Mouse (Mus musculus) lung, postnatal 0 days (tissue): Measurements from ENCODE around the gene Srp68. TPM values are rescaled to one million over a fixed set of nuclear protein-coding genes. Genes with fewer than 3 reads are reported as not detected.

Experiments used
- ATAC-seq: fragments of 200-750 bp; cut with Nextera tagmentation; 2 replicates; pipeline ENCODE4 v1.8.0; 2017; ENCODE audit warnings: moderate library complexity
- DNase-seq: peaks from one replicate; pipeline ENCODE4 v3.0.0-alpha.2; 2016; ENCODE audit warnings: low spot score
- H3K27ac ChIP-seq: fragments of 300-500 bp; sonication (generic); 2 replicates; pipeline ENCODE4 v1.5.1; 2014; ENCODE audit warnings: antibody characterized with exemption, mild to moderate bottlenecking, low read length, mixed read lengths
- H3K27me3 ChIP-seq: fragments of 300-500 bp; sonication (generic); replicated peaks from 2 replicates; pipeline ENCODE4 v1.6.1; 2014; ENCODE audit warnings: low read length, mixed read lengths; ENCODE audit not compliant: insufficient read depth
- H3K36me3 ChIP-seq: fragments of 300-500 bp; sonication (generic); 2 replicates; pipeline ENCODE4 v1.6.1; 2014; ENCODE audit warnings: low read length, mixed read lengths; ENCODE audit not compliant: insufficient read depth
- H3K4me1 ChIP-seq: fragments of 300-500 bp; sonication (generic); 2 replicates; pipeline ENCODE4 v1.6.1; 2014; ENCODE audit warnings: antibody characterized with exemption, low read depth, low read length, mixed read lengths; ENCODE audit not compliant: insufficient read depth
- H3K4me2 ChIP-seq: fragments of 300-500 bp; sonication (generic); replicated peaks from 2 replicates; pipeline ENCODE4 v1.6.1; 2014; ENCODE audit warnings: low read depth, mild to moderate bottlenecking, low read length, moderate library complexity, mixed read lengths
- H3K4me3 ChIP-seq: fragments of 300-500 bp; sonication (generic); 2 replicates; pipeline ENCODE4 v1.5.1; 2014; ENCODE audit warnings: low read depth, low read length
- H3K9ac ChIP-seq: fragments of 300-500 bp; sonication (generic); replicated peaks from 2 replicates; pipeline ENCODE4 v1.6.1; 2014; ENCODE audit warnings: low read depth, mild to moderate bottlenecking
- H3K9me3 ChIP-seq: fragments of 300-500 bp; sonication (generic); 2 replicates; pipeline ENCODE4 v1.6.1; 2016; ENCODE audit warnings: low read length, mixed read lengths
- CTCF ChIP-seq: IDR thresholded peaks from 2 replicates; pipeline ENCODE4 v1.5.1; 2016; ENCODE audit warnings: antibody characterized with exemption, mild to moderate bottlenecking
- EP300 ChIP-seq: IDR thresholded peaks from 2 replicates; pipeline ENCODE4 v1.6.1; 2016; ENCODE audit warnings: antibody characterized with exemption, mild to moderate bottlenecking, control low read depth
- WGBS: fragments of 180-500 bp; shearing (Covaris S2); extraction: QIAGEN DNeasy Blood & Tissue Kit; methylation state at CpG from one replicate; pipeline ENCODE4 v1.1.7; 2014; 5-methylcytosine and 5-hydroxymethylcytosine counted together
- polyA plus RNA-seq: library from polyadenylated mRNA; unstranded; fragments of >200 nt; fragmentation: Nextera tagmentation; extraction: Ambion mirVana; gene quantifications from 2 replicates; pipeline ENCODE4 v1.2.1, GENCODE M21; 2015

Srp68 gene
- polyA plus RNA-seq, 1 experiment from 2014 or later, result 43.0 TPM

DNA sequence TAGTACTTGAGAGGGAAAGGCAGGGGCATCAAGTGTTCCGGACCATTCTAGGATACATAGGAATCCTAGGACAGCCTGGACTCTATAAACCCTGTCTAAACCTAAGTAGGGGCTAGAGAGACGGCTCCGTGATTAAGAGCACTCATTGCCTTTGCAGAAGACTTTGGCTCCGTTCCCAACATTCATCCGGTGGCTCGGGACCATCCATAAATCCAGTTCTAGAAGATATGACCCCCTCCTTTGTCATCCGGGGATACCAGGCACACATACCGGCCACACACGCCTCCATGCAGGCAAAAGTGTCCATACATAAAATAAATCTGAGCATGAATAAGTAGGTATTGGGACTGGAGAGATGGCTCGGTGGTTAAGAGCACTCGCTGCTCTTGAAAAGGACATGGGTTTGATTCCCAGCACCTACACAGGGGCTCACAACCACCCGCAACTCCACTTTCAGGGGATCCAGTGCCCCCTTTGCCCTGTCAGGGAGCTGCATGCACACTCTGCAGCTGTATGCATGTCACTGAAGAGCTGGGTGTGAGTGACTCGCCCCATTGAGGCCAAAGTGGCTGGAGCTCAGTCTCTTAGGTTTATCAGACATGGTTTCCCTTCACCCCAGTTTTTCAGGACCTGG, 60.0 kb downstream of the Srp68 start:
- Histone ChIP-seq H3K9ac (no peak overlapping the region), H3K4me3 (no peak overlapping the region), H3K9me3 (no peaks in the 10 kb centered on the region), H3K4me1 (peaks cover under 1% of the 10 kb centered on the region; the same call in 1 of the 2 replicates), H3K36me3 (peaks cover 4% of the 10 kb centered on the region; the same call in 1 of the 2 replicates), H3K4me2 (no peak overlapping the region), H3K27ac (no peak overlapping the region), H3K27me3 (no peaks in the 10 kb centered on the region)
- TF ChIP-seq CTCF, result no peak
- no peak for TF ChIP-seq EP300
- DNase-seq, result no peak
- WGBS, result 69% methylated on average over 13 of the region's 13 CpGs
- no peak for ATAC-seq

DNA sequence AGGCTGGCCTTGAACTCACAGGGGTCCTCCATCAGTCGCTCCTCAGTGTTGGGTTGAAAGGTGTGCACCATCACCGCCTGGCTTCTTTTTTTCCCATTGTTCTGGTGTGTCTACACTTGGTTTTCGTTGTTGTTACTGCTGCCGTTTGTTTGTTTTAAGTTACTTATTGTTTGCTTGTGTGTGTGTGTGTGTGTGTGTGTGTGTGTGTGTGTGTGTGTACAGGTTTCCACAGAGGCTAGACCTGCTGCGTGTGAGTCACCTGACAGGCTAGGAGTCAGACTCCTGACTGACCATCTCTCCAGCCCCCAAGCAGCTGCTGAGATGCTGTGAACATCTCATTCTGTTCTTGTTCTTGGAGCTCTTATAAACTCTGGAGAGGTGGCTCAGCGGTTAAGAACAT, 61.2 kb downstream of the Srp68 start:
- DNase-seq, result no peak
- Histone ChIP-seq H3K4me2 (no peak overlapping the region), H3K27ac (no peak overlapping the region), H3K4me1 (no peaks in the 10 kb centered on the region), H3K27me3 (no peaks in the 10 kb centered on the region), H3K9ac (no peak overlapping the region), H3K4me3 (no peak overlapping the region), H3K36me3 (peaks cover 4% of the 10 kb centered on the region; the same call in 1 of the 2 replicates), H3K9me3 (no peaks in the 10 kb centered on the region)
- WGBS, result 90% methylated on average over 6 of the region's 6 CpGs
- no peak for ATAC-seq
- no peak for TF ChIP-seq CTCF
- no peak for TF ChIP-seq EP300

DNA sequence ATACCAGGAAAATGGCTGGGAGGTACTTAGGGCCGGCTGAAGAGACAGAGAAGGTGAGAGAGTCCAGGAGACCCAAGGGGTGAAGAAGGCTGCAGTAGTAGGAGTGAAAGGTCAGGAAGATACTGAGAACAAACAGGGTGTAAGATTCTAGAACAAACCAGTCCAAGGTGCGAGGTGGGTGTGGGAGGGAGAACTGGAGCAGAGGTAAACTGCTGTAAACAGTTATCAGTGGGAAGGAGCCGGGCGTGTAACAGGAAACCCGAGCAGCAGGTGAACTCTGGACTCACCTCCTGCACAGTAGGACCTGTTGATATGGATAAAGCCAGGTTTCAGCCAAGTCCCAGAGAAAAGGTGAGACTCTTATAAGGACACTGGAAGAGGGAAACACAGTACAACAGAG, 63.3 kb downstream of the Srp68 start:
- no peak for ATAC-seq
- H3K36me3 ChIP-seq, result peaks cover 4% of the 10 kb centered on the region; the same call in 1 of the 2 replicates
- H3K9ac ChIP-seq, result no peak overlapping the region
- H3K4me2 ChIP-seq, result no peak overlapping the region
- no peak overlapping the region for H3K27ac ChIP-seq
- no peaks in the 10 kb centered on the region for H3K4me1 ChIP-seq
- DNase-seq, result no peak
- 60% methylated on average over 5 of the region's 5 CpGs for WGBS
- no peaks in the 10 kb centered on the region for H3K27me3 ChIP-seq
- H3K9me3 ChIP-seq, result no peaks in the 10 kb centered on the region
- TF ChIP-seq EP300 (no peak), CTCF (no peak)
- no peak overlapping the region for H3K4me3 ChIP-seq

DNA sequence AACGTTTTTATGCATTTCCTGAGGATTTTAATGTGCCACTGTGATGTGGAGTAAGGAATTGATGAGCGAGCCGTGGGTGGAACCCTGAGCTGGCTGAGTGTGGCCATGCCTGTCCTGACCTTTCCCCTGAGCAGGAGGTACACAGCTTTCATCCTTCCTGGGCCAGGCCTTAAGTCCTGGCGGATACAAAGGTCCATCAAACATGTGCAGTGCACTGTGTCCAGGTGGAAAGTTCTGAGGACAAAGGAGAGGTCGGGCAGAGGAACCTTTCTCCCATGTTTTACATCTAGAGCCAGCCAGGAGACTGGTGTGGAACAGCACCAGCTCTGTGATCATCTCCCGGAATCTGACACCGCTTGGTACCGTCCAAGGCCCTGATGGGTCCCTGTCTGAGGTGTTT, 64.8 kb downstream of the Srp68 start:
- H3K9ac ChIP-seq, result no peak overlapping the region
- no peak for DNase-seq
- peaks cover 4% of the 10 kb centered on the region; the same call in 1 of the 2 replicates for H3K36me3 ChIP-seq
- no peak overlapping the region for H3K27ac ChIP-seq
- no peak overlapping the region for H3K4me3 ChIP-seq
- H3K27me3 ChIP-seq, result no peaks in the 10 kb centered on the region
- TF ChIP-seq CTCF (no peak), EP300 (no peak)
- no peaks in the 10 kb centered on the region for H3K4me1 ChIP-seq
- 79% methylated on average over 8 of the region's 8 CpGs for WGBS
- no peak overlapping the region for H3K4me2 ChIP-seq
- no peak for ATAC-seq
- no peaks in the 10 kb centered on the region for H3K9me3 ChIP-seq

DNA sequence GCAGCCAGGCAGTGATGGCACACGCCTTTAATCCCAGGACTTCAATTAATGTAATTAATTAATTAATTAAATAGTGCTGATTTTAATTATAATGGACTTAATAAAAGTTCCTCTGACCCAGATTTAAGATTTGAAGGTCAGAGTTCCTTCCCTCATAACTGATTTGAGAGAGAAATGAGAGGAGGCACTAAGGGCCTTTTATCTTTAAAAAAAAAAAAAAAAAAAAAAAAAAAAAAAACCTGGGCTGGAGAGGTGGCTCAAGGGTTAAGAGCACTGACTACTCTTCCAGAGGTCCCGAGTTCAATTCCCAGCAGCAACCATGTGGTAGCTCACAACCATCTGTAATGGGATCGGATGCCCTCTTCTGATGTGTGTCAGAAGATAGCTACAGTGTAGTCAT, 65.4 kb downstream of the Srp68 start:
- no peak for ATAC-seq
- DNase-seq, result no peak
- TF ChIP-seq CTCF (no peak), EP300 (no peak)
- no peak overlapping the region for H3K27ac ChIP-seq
- H3K4me2 ChIP-seq, result no peak overlapping the region
- H3K27me3 ChIP-seq, result no peaks in the 10 kb centered on the region
- H3K4me1 ChIP-seq, result no peaks in the 10 kb centered on the region
- WGBS, result 85% methylated on average over 3 of the region's 3 CpGs
- H3K36me3 ChIP-seq, result peaks cover 4% of the 10 kb centered on the region; the same call in 1 of the 2 replicates
- H3K9me3 ChIP-seq, result no peaks in the 10 kb centered on the region
- H3K9ac ChIP-seq, result no peak overlapping the region
- no peak overlapping the region for H3K4me3 ChIP-seq

DNA sequence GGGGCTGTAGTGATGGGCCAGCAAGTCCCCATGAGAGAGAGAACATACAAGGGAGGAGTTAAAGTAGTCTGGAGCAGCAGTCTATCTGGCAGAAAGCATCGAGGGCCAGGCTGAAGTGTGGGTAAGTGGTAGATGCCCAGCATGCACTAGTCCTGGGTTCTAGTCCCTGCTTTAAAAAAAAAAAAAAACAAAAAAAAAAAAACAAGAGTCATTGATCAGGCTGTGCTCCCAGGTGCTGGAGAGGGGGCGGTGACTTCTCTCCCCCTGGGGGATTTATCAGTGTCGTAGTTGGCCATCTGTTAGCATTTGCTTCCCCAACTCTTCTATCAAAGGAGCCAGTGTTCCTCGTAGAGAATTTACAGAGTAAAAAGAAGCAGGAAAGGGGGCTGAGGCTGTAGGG, 67.3 kb downstream of the Srp68 start:
- no peaks in the 10 kb centered on the region for H3K4me1 ChIP-seq
- H3K9me3 ChIP-seq, result no peaks in the 10 kb centered on the region
- H3K9ac ChIP-seq, result no peak overlapping the region
- no peak for ATAC-seq
- H3K36me3 ChIP-seq, result peaks cover 4% of the 10 kb centered on the region; the same call in 1 of the 2 replicates
- no peak overlapping the region for H3K4me2 ChIP-seq
- no peak overlapping the region for H3K27ac ChIP-seq
- 79% methylated on average over 4 of the region's 4 CpGs for WGBS
- no peaks in the 10 kb centered on the region for H3K27me3 ChIP-seq
- no peak for DNase-seq
- no peak overlapping the region for H3K4me3 ChIP-seq
- TF ChIP-seq CTCF (no peak), EP300 (no peak)

DNA sequence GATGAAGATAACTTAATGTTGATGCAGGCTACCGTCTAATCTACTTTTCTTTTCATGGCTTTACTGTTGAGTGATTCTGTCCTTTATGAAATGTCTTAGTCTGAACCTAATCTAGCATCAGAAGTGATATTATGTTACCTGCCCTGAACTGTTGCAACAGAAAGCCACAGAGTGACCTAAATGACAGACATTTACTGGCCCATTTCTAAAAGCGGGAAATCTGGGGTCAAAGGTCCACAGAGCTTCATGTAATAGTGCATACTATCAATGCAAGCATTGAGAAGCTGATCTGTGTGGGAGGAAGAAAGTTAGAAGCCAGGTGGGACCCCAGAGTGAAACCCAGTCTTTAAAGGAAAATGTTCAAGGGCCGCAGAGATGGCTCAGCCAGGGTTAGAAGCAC, 70.9 kb downstream of the Srp68 start:
- no peak overlapping the region for H3K4me2 ChIP-seq
- no peaks in the 10 kb centered on the region for H3K9me3 ChIP-seq
- no peak for DNase-seq
- WGBS, result 95% methylated on average over 3 of the region's 3 CpGs
- H3K27ac ChIP-seq, result no peak overlapping the region
- TF ChIP-seq EP300 (no peak), CTCF (no peak)
- no peak overlapping the region for H3K9ac ChIP-seq
- H3K4me1 ChIP-seq, result 0 out of 2 replicates have a peak, but pooled peaks cover 3% of the 10 kb centered on the region
- no peaks in the 10 kb centered on the region for H3K36me3 ChIP-seq
- ATAC-seq, result no peak
- H3K27me3 ChIP-seq, result no peaks in the 10 kb centered on the region
- no peak overlapping the region for H3K4me3 ChIP-seq
